Comparison of ENCODE assay signal across 26 mouse cellular contexts in the genomic region with DNA sequence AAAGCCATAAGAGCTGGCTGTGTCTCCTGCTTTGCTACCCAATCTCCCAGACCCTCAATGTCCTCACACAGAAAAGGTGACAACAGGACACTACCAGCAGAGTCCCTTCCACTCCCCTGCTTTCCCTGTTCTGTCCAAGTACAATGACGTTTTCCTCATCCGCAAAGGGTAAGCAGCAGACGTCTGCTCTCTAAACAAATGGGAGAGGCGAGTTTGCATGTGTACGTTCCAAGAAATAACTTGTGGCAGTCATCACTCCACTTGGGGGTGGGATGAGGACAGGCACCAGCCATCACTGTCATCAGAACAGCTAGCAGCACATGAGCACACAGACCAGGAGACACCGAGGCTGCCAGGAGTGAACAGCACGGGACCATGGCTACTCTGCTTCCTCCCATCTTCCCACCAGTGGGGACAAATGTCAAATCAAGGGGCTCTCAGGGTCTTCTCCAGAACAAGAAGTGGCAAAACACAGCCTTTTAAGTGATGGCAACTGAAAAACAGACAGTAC. TPM values are rescaled to one million over a fixed set of nuclear protein-coding genes. Genes with fewer than 3 reads are reported as not detected.
A peak's percentile ranks its signal among the peaks of the same experiment; 100 is the strongest.
DNase-seq lines count a peak whose midpoint lies in the region; ATAC-seq and TF ChIP-seq lines count a peak whose summit lies in the region.
"Had no signal": no experiment of that assay in that cellular context is flagged by ENCODE, and none has a peak within 500 bp of the region (broad histone marks: within the 10 kb centered on the region; RNA-seq: fewer than 3 reads in every experiment).

No protein-coding gene starts in this region.

- H3K9me3 ChIP-seq in heart, embryonic 16.5 days (replicated peaks; ENCODE audit: control insufficient read depth, low read length), result no peaks in the 10 kb centered on the region
- no peaks in the 10 kb centered on the region for H3K9me3 ChIP-seq in midbrain, embryonic 13.5 days
- H3K9me3 ChIP-seq in midbrain, postnatal 0 days (ENCODE audit: low read length), result no peaks in the 10 kb centered on the region
- H3K9me3 ChIP-seq: embryonic facial prominence, embryonic 12.5 days; forebrain, embryonic 13.5 days; heart, embryonic 15.5 days; midbrain, embryonic 12.5 days; neural tube, embryonic 12.5 days had no signal

- no peaks in the 10 kb centered on the region for H3K36me3 ChIP-seq in heart, embryonic 16.5 days (ENCODE audit: control insufficient read depth, insufficient read depth)
- H3K36me3 ChIP-seq in midbrain, embryonic 13.5 days, result no peaks in the 10 kb centered on the region
- no peaks in the 10 kb centered on the region for H3K36me3 ChIP-seq in midbrain, postnatal 0 days (ENCODE audit: insufficient read depth, low read length)
- H3K36me3 ChIP-seq: embryonic facial prominence, embryonic 12.5 days; heart, embryonic 15.5 days; midbrain, embryonic 12.5 days; neural tube, embryonic 12.5 days had no signal

- peak overlapping the region; percentile 12; the same call in 1 of the 2 replicates for H3K27ac ChIP-seq in gastrocnemius, adult 2 months
- no peak overlapping the region for H3K27ac ChIP-seq in heart, embryonic 16.5 days (ENCODE audit: low read length)
- no peak overlapping the region for H3K27ac ChIP-seq in midbrain, embryonic 13.5 days
- no peak overlapping the region for H3K27ac ChIP-seq in midbrain, postnatal 0 days (ENCODE audit: low read depth, low read length)
- H3K27ac ChIP-seq: embryonic facial prominence, embryonic 12.5 days; forebrain, embryonic 13.5 days; heart, embryonic 15.5 days; hindbrain, embryonic 14.5 days; left cerebral cortex, adult 2 months; liver, embryonic 14.5 days; midbrain, embryonic 12.5 days; neural tube, embryonic 12.5 days had no signal

- TF ChIP-seq CTCF in gastrocnemius, adult 2 months (IDR thresholded peaks at IDR 0.05), result no peak
- TF ChIP-seq CTCF in midbrain, postnatal 0 days (IDR thresholded peaks at IDR 0.05), result no peak

- no peak overlapping the region for H3K9ac ChIP-seq in heart, embryonic 16.5 days (ENCODE audit: low read length)
- peak overlapping the region; percentile 36; the same call in 1 of the 2 replicates for H3K9ac ChIP-seq in midbrain, embryonic 13.5 days (replicated peaks)
- H3K9ac ChIP-seq in midbrain, postnatal 0 days (replicated peaks; ENCODE audit: low read length, poor library complexity, severe bottlenecking), result no peak overlapping the region
- H3K9ac ChIP-seq: embryonic facial prominence, embryonic 12.5 days; forebrain, embryonic 13.5 days; heart, embryonic 15.5 days; hindbrain, embryonic 14.5 days; liver, embryonic 14.5 days; midbrain, embryonic 12.5 days; neural tube, embryonic 12.5 days had no signal

- H3K4me3 ChIP-seq in gastrocnemius, adult 2 months, result 0 out of 2 replicates have a peak overlapping the region, but pooled peaks have one; percentile 4
- H3K4me3 ChIP-seq in heart, embryonic 16.5 days (ENCODE audit: low read length), result no peak overlapping the region
- H3K4me3 ChIP-seq in midbrain, embryonic 13.5 days (replicated peaks), result no peak overlapping the region
- no peak overlapping the region for H3K4me3 ChIP-seq in midbrain, postnatal 0 days (ENCODE audit: low read depth, low read length)
- H3K4me3 ChIP-seq: embryonic facial prominence, embryonic 12.5 days; forebrain, embryonic 13.5 days; heart, embryonic 15.5 days; left cerebral cortex, adult 2 months; midbrain, embryonic 12.5 days; neural tube, embryonic 12.5 days had no signal

- H3K27me3 ChIP-seq in heart, embryonic 16.5 days (ENCODE audit: control insufficient read depth, insufficient read depth, low read length), result peaks cover 4% of the 10 kb centered on the region; the same call in 1 of the 2 replicates
- H3K27me3 ChIP-seq in midbrain, embryonic 13.5 days, result peaks cover 42% of the 10 kb centered on the region
- H3K27me3 ChIP-seq in midbrain, postnatal 0 days (ENCODE audit: insufficient read depth, low read length), result 0 out of 2 replicates have a peak, but pooled peaks cover 3% of the 10 kb centered on the region

- ATAC-seq in heart, embryonic 16.5 days (replicated peaks; ENCODE audit: extremely low read depth, insufficient read depth, low FRiP score), result peak; percentile 24; the same call in 1 of the 2 replicates
- ATAC-seq in midbrain, embryonic 13.5 days, result no peak
- ATAC-seq in midbrain, postnatal 0 days (ENCODE audit: low FRiP score), result no peak
- ATAC-seq: forebrain, embryonic 13.5 days; inflammation-experienced regulatory T-cells, adult 6 months had no signal

- intact Hi-C loops in gastrocnemius, adult 2 months (cut with DNase I), result no loop called here
- intact Hi-C loops in gastrocnemius, postnatal 36 days (cut with DNase I), result no loop called here

- WGBS in heart, embryonic 16.5 days, result 27% methylated on average over 7 of the region's 7 CpGs
- 72% methylated on average over 7 of the region's 7 CpGs for WGBS in midbrain, embryonic 13.5 days
- WGBS in midbrain, postnatal 0 days, result 62% methylated on average over 7 of the region's 7 CpGs

- H3K4me2 ChIP-seq in heart, embryonic 16.5 days (ENCODE audit: low read depth, low read length), result no peak overlapping the region
- H3K4me2 ChIP-seq in midbrain, embryonic 13.5 days (replicated peaks), result no peak overlapping the region
- no peak overlapping the region for H3K4me2 ChIP-seq in midbrain, postnatal 0 days (ENCODE audit: low read depth, low read length, poor library complexity, severe bottlenecking)
- H3K4me2 ChIP-seq: embryonic facial prominence, embryonic 12.5 days; forebrain, embryonic 13.5 days; heart, embryonic 15.5 days; hindbrain, embryonic 14.5 days; midbrain, embryonic 12.5 days; neural tube, embryonic 12.5 days had no signal

- no peak for DNase-seq in gastrocnemius, adult 2 months
- no peak for DNase-seq in gastrocnemius, postnatal 36 days
- DNase-seq in heart, adult 9 months (ENCODE audit: low spot score in 2 of 2), result no peak
- DNase-seq in midbrain, postnatal 0 days (ENCODE audit: low spot score), result no peak
- no peak for DNase-seq in adipocyte (ENCODE audit: low spot score)
- no peak for DNase-seq in thymus, postnatal 14 days
- DNase-seq: adrenal gland, postnatal 14 days; cerebellum, adult 2 months; cerebellum, postnatal 25 days; gastrocnemius, postnatal 10 days; kidney, adult 18-20 months; layer of hippocampus, adult 9-11 months; right cerebral cortex, postnatal 14 days; spleen, adult 18-20 months had no signal

- H3K4me1 ChIP-seq in heart, embryonic 16.5 days (ENCODE audit: control insufficient read depth, insufficient read depth, low read length), result peaks cover 24% of the 10 kb centered on the region
- H3K4me1 ChIP-seq in midbrain, embryonic 13.5 days (replicated peaks), result peaks cover 8% of the 10 kb centered on the region
- H3K4me1 ChIP-seq in midbrain, postnatal 0 days (ENCODE audit: insufficient read depth, low read length), result peaks cover 4% of the 10 kb centered on the region; the same call in 1 of the 2 replicates

RNA-seq across cellular contexts. Expression of a gene that starts 7.0 kb away (rescaled TPM):
- 1 to 10 TPM; 3.6 to 8.6 TPM for total RNA-seq in gastrocnemius, adult 2 months (2021)
- 1 to 10 TPM; 3.9 to 5.9 TPM for total RNA-seq in gastrocnemius, postnatal 36 days (2021)
- 19.3 and 21.2 TPM in 2 replicates for polyA plus RNA-seq in heart, embryonic 16.5 days (2015; fragmentation: Nextera tagmentation; extraction: Ambion mirVana)
- 7.8 and 8.3 TPM in 2 replicates for polyA plus RNA-seq in midbrain, embryonic 13.5 days (2015; fragmentation: Nextera tagmentation; extraction: Ambion mirVana)
- 11.7 and 12.7 TPM in 2 replicates for total RNA-seq in midbrain, postnatal 0 days (2014; rRNA removed)
- 7.5 and 7.8 TPM in 2 replicates for polyA plus RNA-seq in midbrain, postnatal 0 days (2015; fragmentation: Nextera tagmentation; extraction: Ambion mirVana)
- total RNA-seq: megakaryocyte progenitor cell, adult 5-6 weeks had no signal
